Mouse (Mus musculus) stomach, postnatal 0 days (tissue): Measurements from ENCODE around the gene Nudt17. TPM values are rescaled to one million over a fixed set of nuclear protein-coding genes. Genes with fewer than 3 reads are reported as not detected.
A peak's percentile ranks its signal among the peaks of the same experiment; 100 is the strongest.
"Not testable (repeated sequence)": the region's sequence is repeated elsewhere in the genome, so short reads cannot be mapped to it uniquely, and the experiment has no call there.

Experiments used
- ATAC-seq: fragments of 200-750 bp; cut with Nextera tagmentation; 2 replicates; pipeline ENCODE4 v1.8.0; 2017; ENCODE audit not compliant: low FRiP score, low TSS enrichment
- DNase-seq: peaks from one replicate; pipeline ENCODE4 v3.0.0-alpha.2; 2016; ENCODE audit warnings: low spot score
- H3K27ac ChIP-seq: fragments of 300-500 bp; sonication (generic); replicated peaks from 2 replicates; pipeline ENCODE4 v1.5.1; 2014; ENCODE audit warnings: mild to moderate bottlenecking, control low read depth
- H3K27me3 ChIP-seq: fragments of 300-500 bp; sonication (generic); 2 replicates; pipeline ENCODE4 v1.6.1; 2014; ENCODE audit warnings: low read length; ENCODE audit not compliant: control insufficient read depth, insufficient read depth
- H3K36me3 ChIP-seq: fragments of 300-500 bp; sonication (generic); 2 replicates; pipeline ENCODE4 v1.6.1; 2014; ENCODE audit warnings: low read length, mixed read lengths; ENCODE audit not compliant: control insufficient read depth, insufficient read depth
- H3K4me1 ChIP-seq: fragments of 300-500 bp; sonication (generic); replicated peaks from 2 replicates; pipeline ENCODE4 v1.6.1; 2014; ENCODE audit warnings: antibody characterized with exemption; ENCODE audit not compliant: control insufficient read depth, insufficient read depth
- H3K4me2 ChIP-seq: fragments of 300-500 bp; sonication (generic); replicated peaks from 2 replicates; pipeline ENCODE4 v1.6.1; 2014; ENCODE audit warnings: low read depth, mild to moderate bottlenecking, control low read depth, moderate library complexity
- H3K4me3 ChIP-seq: fragments of 300-500 bp; sonication (generic); 2 replicates; pipeline ENCODE4 v1.5.1; 2014; ENCODE audit warnings: low read depth, low read length, control low read depth
- H3K9ac ChIP-seq: fragments of 300-500 bp; sonication (generic); 2 replicates; pipeline ENCODE4 v1.6.1; 2014; ENCODE audit warnings: mild to moderate bottlenecking, low read length, control low read depth, mixed read lengths
- H3K9me3 ChIP-seq: fragments of 300-500 bp; sonication (generic); 2 replicates; pipeline ENCODE4 v1.6.1; 2016; ENCODE audit warnings: low read length; ENCODE audit not compliant: control insufficient read depth
- CTCF ChIP-seq: IDR thresholded peaks from 2 replicates; pipeline ENCODE4 v1.5.1; 2016; ENCODE audit warnings: antibody characterized with exemption, low read depth, mild to moderate bottlenecking, moderate library complexity
- EP300 ChIP-seq: optimal IDR thresholded peaks from 2 replicates; pipeline ENCODE3; 2016; ENCODE audit warnings: antibody characterized with exemption
- WGBS: fragments of 180-500 bp; shearing (Covaris S2); extraction: QIAGEN DNeasy Blood & Tissue Kit; methylation state at CpG from one replicate; pipeline ENCODE4 v1.1.7; 2014; 5-methylcytosine and 5-hydroxymethylcytosine counted together
- polyA plus RNA-seq: library from polyadenylated mRNA; unstranded; fragments of >200 nt; fragmentation: Nextera tagmentation; extraction: Ambion mirVana; gene quantifications from 2 replicates; pipeline ENCODE4 v1.2.1, GENCODE M21; 2015

Gene Nudt17
- 7.5 and 8.2 TPM in 2 replicates for polyA plus RNA-seq

GRCm38 (mm10) chr3:96707903-96708683 lies at the start of gene Nudt17:
Nudt17 (minus strand) TSS chr3:96708562.
- no peak within 1 kb of the TSS for H3K27ac ChIP-seq
- H3K9ac ChIP-seq: peak within 1 kb of the TSS; percentile 73
- peak within 1 kb of the TSS; percentile 48 for H3K4me3 ChIP-seq
- peak; percentile 97 for TF ChIP-seq CTCF
- TF ChIP-seq EP300: no peak
- DNase-seq: peak; percentile 83
- ATAC-seq: peak; percentile 88
- no peaks in the 10 kb centered on the region for H3K27me3 ChIP-seq
- no peaks in the 10 kb centered on the region for H3K4me1 ChIP-seq
- H3K4me2 ChIP-seq: peak within 1 kb of the TSS; percentile 91
- peaks cover 30% of the 10 kb centered on the region for H3K36me3 ChIP-seq
- H3K9me3 ChIP-seq: no peaks in the 10 kb centered on the region
- 5% methylated on average over 42 of the region's 42 CpGs for WGBS

DNA sequence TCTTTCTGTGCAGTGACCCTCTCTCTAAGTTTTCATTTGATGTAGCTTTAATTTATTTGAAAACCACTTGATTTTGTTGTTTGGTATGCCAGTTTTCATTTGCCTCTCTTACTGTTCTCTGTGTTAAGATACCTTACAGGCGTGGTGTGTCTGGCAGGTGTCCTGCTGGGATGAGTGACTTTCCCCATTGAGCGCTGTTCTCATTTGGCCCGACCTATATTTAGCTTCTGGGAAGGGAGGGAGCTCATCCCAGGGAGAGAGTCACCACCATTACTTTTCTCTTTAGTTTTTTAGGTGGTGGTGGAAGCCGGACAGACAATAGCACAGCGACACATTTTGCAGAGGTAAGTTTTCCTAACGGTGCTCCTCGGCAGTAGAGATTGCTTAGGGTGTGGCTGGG lies 49.3 kb upstream of the Nudt17 start:
- H3K9ac ChIP-seq: no peak overlapping the region
- no peaks in the 10 kb centered on the region for H3K4me1 ChIP-seq
- no peaks in the 10 kb centered on the region for H3K9me3 ChIP-seq
- ATAC-seq (no peak), DNase-seq (no peak)
- WGBS: 61% methylated on average over 7 of the region's 7 CpGs
- H3K4me3 ChIP-seq: no peak overlapping the region
- H3K27me3 ChIP-seq: no peaks in the 10 kb centered on the region
- TF ChIP-seq CTCF (no peak), EP300 (no peak)
- H3K27ac ChIP-seq: no peak overlapping the region
- H3K36me3 ChIP-seq: no peaks in the 10 kb centered on the region
- H3K4me2 ChIP-seq: no peak overlapping the region

DNA sequence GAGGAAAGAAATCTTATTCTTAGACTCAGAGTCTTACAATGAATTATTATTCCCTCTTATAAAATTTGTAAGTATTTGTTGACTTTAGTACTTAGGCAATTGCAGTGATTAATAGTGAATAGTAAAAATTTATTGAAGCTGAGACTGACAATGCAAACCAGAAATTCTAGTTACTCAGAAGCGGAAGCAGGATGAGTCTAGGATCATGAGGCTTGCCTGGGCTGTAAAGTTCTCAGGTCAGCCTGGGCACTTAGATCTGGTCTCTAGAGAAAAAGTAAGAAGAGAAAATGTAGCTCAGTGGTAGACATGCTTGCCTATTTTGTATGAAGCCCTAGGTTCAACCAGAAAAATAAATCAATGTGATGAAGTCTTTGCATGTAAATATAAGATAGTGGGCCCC lies 47.6 kb upstream of the Nudt17 start:
- Histone ChIP-seq H3K27ac (no peak overlapping the region), H3K4me3 (no peak overlapping the region), H3K9me3 (no peaks in the 10 kb centered on the region), H3K9ac (no peak overlapping the region), H3K4me2 (no peak overlapping the region), H3K27me3 (no peaks in the 10 kb centered on the region), H3K36me3 (no peaks in the 10 kb centered on the region), H3K4me1 (no peaks in the 10 kb centered on the region)
- DNase-seq (no peak), ATAC-seq (no peak)
- TF ChIP-seq CTCF: no peak
- no peak for TF ChIP-seq EP300
- WGBS: 77% methylated on average over 1 of the region's 1 CpGs

- H3K9me3 ChIP-seq: no peaks in the 10 kb centered on the region
- no peak overlapping the region for H3K27ac ChIP-seq
- no peaks in the 10 kb centered on the region for H3K36me3 ChIP-seq
- WGBS: 48% methylated on average over 1 of the region's 1 CpGs
- H3K4me2 ChIP-seq: no peak overlapping the region
- H3K4me3 ChIP-seq: no peak overlapping the region
- H3K4me1 ChIP-seq: no peaks in the 10 kb centered on the region
- no peak for DNase-seq
- no peak overlapping the region for H3K9ac ChIP-seq
- no peaks in the 10 kb centered on the region for H3K27me3 ChIP-seq
- no peak for TF ChIP-seq CTCF
- TF ChIP-seq EP300: no peak
- ATAC-seq: no peak
Observed at GRCm38 (mm10) chr3:96746829-96747228, 38.5 kb upstream of the Nudt17 start.

GRCm38 (mm10) chr3:96744348-96744747 lies 36.0 kb upstream of the Nudt17 start:
- Histone ChIP-seq H3K9ac (no peak overlapping the region), H3K4me2 (no peak overlapping the region), H3K36me3 (no peaks in the 10 kb centered on the region), H3K4me3 (no peak overlapping the region), H3K27me3 (no peaks in the 10 kb centered on the region), H3K27ac (no peak overlapping the region), H3K9me3 (no peaks in the 10 kb centered on the region), H3K4me1 (no peaks in the 10 kb centered on the region)
- ATAC-seq (no peak), DNase-seq (no peak)
- TF ChIP-seq EP300 (no peak), CTCF (no peak)
- WGBS: 94% methylated on average over 3 of the region's 3 CpGs

- H3K4me1 ChIP-seq, H3K4me3 ChIP-seq: not testable (repeated sequence)
Observed at GRCm38 (mm10) chr3:96740279-96740678, 31.9 kb upstream of the Nudt17 start.

More at GRCm38 (mm10) chr3:96740279-96740678, 31.9 kb upstream of the Nudt17 start:
- not testable (repeated sequence) for H3K9me3 ChIP-seq, ATAC-seq, DNase-seq, H3K27me3 ChIP-seq, H3K4me2 ChIP-seq, H3K27ac ChIP-seq, H3K36me3 ChIP-seq, H3K9ac ChIP-seq
